Mouse (Mus musculus): Measurements from ENCODE around the gene Gm20708. TPM values are rescaled to one million over a fixed set of nuclear protein-coding genes. Genes with fewer than 3 reads are reported as not detected.

Gene Gm20708
- 1.1 and 1.8 TPM in 2 replicates for polyA plus RNA-seq (2015; fragmentation: Nextera tagmentation; extraction: Ambion mirVana)

- Histone ChIP-seq H3K4me2 (ENCODE audit: low read length) (peak within 1 kb of the TSS; percentile 99), H3K27ac (ENCODE audit: low read depth, low read length) (peak within 1 kb of the TSS; percentile 29; the same call in 1 of the 2 replicates), H3K9ac (ENCODE audit: low read depth, low read length) (peak within 1 kb of the TSS; percentile 77), H3K9me3 (ENCODE audit: control insufficient read depth, low read length) (no peaks in the 10 kb centered on the region), H3K27me3 (replicated peaks; ENCODE audit: control insufficient read depth, insufficient read depth, low read length) (peaks cover 16% of the 10 kb centered on the region), H3K4me1 (ENCODE audit: control insufficient read depth, insufficient read depth, low read depth, low read length) (peaks cover 12% of the 10 kb centered on the region), H3K36me3 (ENCODE audit: control insufficient read depth, insufficient read depth, low read length) (no peaks in the 10 kb centered on the region), H3K4me3 (ENCODE audit: low read length) (peak within 1 kb of the TSS; percentile 69)
- ATAC-seq = peak; percentile 71; the same call in 1 of the 2 replicates
- under 1% methylated on average over 53 of the region's 75 CpGs for WGBS
Measured at GRCm38 (mm10) chr11:117809407-117810311, at the start of gene Gm20708, which contains the start of gene Syngr2. Gene Gm20708 (plus strand): TSS chr11:117809668. Gene Syngr2 (plus strand): TSS chr11:117809668.

- no peak overlapping the region for H3K4me2 ChIP-seq (ENCODE audit: low read length)
- no peaks in the 10 kb centered on the region for H3K4me1 ChIP-seq (ENCODE audit: control insufficient read depth, insufficient read depth, low read depth, low read length)
- no peak overlapping the region for H3K4me3 ChIP-seq (ENCODE audit: low read length)
- ATAC-seq = 0 out of 2 replicates have a peak, but pooled peaks have one; percentile 30
- WGBS = 86% methylated on average over 26 of the region's 26 CpGs
- no peaks in the 10 kb centered on the region for H3K9me3 ChIP-seq (ENCODE audit: control insufficient read depth, low read length)
- H3K27me3 ChIP-seq (replicated peaks; ENCODE audit: control insufficient read depth, insufficient read depth, low read length) = no peaks in the 10 kb centered on the region
- no peak overlapping the region for H3K9ac ChIP-seq (ENCODE audit: low read depth, low read length)
- H3K36me3 ChIP-seq (ENCODE audit: control insufficient read depth, insufficient read depth, low read length) = peaks cover 68% of the 10 kb centered on the region
- no peak overlapping the region for H3K27ac ChIP-seq (ENCODE audit: low read depth, low read length)
Measured at GRCm38 (mm10) chr11:117760374-117761119, 48.9 kb upstream of the Gm20708 start.

GRCm38 (mm10) chr11:117761801-117762200 is 47.7 kb upstream of the Gm20708 start:
- Histone ChIP-seq H3K9ac (ENCODE audit: low read depth, low read length) (no peak overlapping the region), H3K4me3 (ENCODE audit: low read length) (no peak overlapping the region), H3K27ac (ENCODE audit: low read depth, low read length) (no peak overlapping the region), H3K27me3 (replicated peaks; ENCODE audit: control insufficient read depth, insufficient read depth, low read length) (no peaks in the 10 kb centered on the region), H3K9me3 (ENCODE audit: control insufficient read depth, low read length) (no peaks in the 10 kb centered on the region), H3K36me3 (ENCODE audit: control insufficient read depth, insufficient read depth, low read length) (peaks cover 55% of the 10 kb centered on the region), H3K4me1 (ENCODE audit: control insufficient read depth, insufficient read depth, low read depth, low read length) (no peaks in the 10 kb centered on the region), H3K4me2 (ENCODE audit: low read length) (no peak overlapping the region)
- 91% methylated on average over 13 of the region's 13 CpGs for WGBS
- ATAC-seq = no peak

GRCm38 (mm10) chr11:117762246-117762645 is 47.2 kb upstream of the Gm20708 start:
- Histone ChIP-seq H3K9me3 (ENCODE audit: control insufficient read depth, low read length) (no peaks in the 10 kb centered on the region), H3K9ac (ENCODE audit: low read depth, low read length) (no peak overlapping the region), H3K4me3 (ENCODE audit: low read length) (no peak overlapping the region), H3K4me1 (ENCODE audit: control insufficient read depth, insufficient read depth, low read depth, low read length) (no peaks in the 10 kb centered on the region), H3K4me2 (ENCODE audit: low read length) (no peak overlapping the region), H3K27me3 (replicated peaks; ENCODE audit: control insufficient read depth, insufficient read depth, low read length) (no peaks in the 10 kb centered on the region), H3K27ac (ENCODE audit: low read depth, low read length) (no peak overlapping the region), H3K36me3 (ENCODE audit: control insufficient read depth, insufficient read depth, low read length) (peaks cover 52% of the 10 kb centered on the region)
- WGBS = 91% methylated on average over 12 of the region's 12 CpGs
- ATAC-seq = no peak

GRCm38 (mm10) chr11:117764319-117764718 is 45.1 kb upstream of the Gm20708 start:
- no peak overlapping the region for H3K4me3 ChIP-seq (ENCODE audit: low read length)
- no peaks in the 10 kb centered on the region for H3K9me3 ChIP-seq (ENCODE audit: control insufficient read depth, low read length)
- H3K27ac ChIP-seq (ENCODE audit: low read depth, low read length) = no peak overlapping the region
- ATAC-seq = no peak
- H3K4me2 ChIP-seq (ENCODE audit: low read length) = no peak overlapping the region
- H3K36me3 ChIP-seq (ENCODE audit: control insufficient read depth, insufficient read depth, low read length) = peaks cover 36% of the 10 kb centered on the region
- 91% methylated on average over 9 of the region's 9 CpGs for WGBS
- H3K9ac ChIP-seq (ENCODE audit: low read depth, low read length) = no peak overlapping the region
- no peaks in the 10 kb centered on the region for H3K27me3 ChIP-seq (replicated peaks; ENCODE audit: control insufficient read depth, insufficient read depth, low read length)
- no peaks in the 10 kb centered on the region for H3K4me1 ChIP-seq (ENCODE audit: control insufficient read depth, insufficient read depth, low read depth, low read length)

GRCm38 (mm10) chr11:117765361-117765760 is 44.1 kb upstream of the Gm20708 start:
- H3K4me3 ChIP-seq (ENCODE audit: low read length) = no peak overlapping the region
- no peak overlapping the region for H3K9ac ChIP-seq (ENCODE audit: low read depth, low read length)
- H3K27ac ChIP-seq (ENCODE audit: low read depth, low read length) = no peak overlapping the region
- no peaks in the 10 kb centered on the region for H3K27me3 ChIP-seq (replicated peaks; ENCODE audit: control insufficient read depth, insufficient read depth, low read length)
- no peak overlapping the region for H3K4me2 ChIP-seq (ENCODE audit: low read length)
- H3K36me3 ChIP-seq (ENCODE audit: control insufficient read depth, insufficient read depth, low read length) = peaks cover 27% of the 10 kb centered on the region
- WGBS = 94% methylated on average over 5 of the region's 5 CpGs
- peaks cover 5% of the 10 kb centered on the region; the same call in 1 of the 2 replicates for H3K4me1 ChIP-seq (ENCODE audit: control insufficient read depth, insufficient read depth, low read depth, low read length)
- H3K9me3 ChIP-seq (ENCODE audit: control insufficient read depth, low read length) = no peaks in the 10 kb centered on the region
- ATAC-seq = no peak

GRCm38 (mm10) chr11:117766275-117766674 is 43.2 kb upstream of the Gm20708 start:
- Histone ChIP-seq H3K27ac (ENCODE audit: low read depth, low read length) (no peak overlapping the region), H3K4me3 (ENCODE audit: low read length) (no peak overlapping the region), H3K4me1 (ENCODE audit: control insufficient read depth, insufficient read depth, low read depth, low read length) (peaks cover 7% of the 10 kb centered on the region; the same call in 1 of the 2 replicates), H3K27me3 (replicated peaks; ENCODE audit: control insufficient read depth, insufficient read depth, low read length) (no peaks in the 10 kb centered on the region), H3K9ac (ENCODE audit: low read depth, low read length) (no peak overlapping the region), H3K4me2 (ENCODE audit: low read length) (no peak overlapping the region), H3K36me3 (ENCODE audit: control insufficient read depth, insufficient read depth, low read length) (peaks cover 19% of the 10 kb centered on the region), H3K9me3 (ENCODE audit: control insufficient read depth, low read length) (no peaks in the 10 kb centered on the region)
- ATAC-seq = no peak
- WGBS = 85% methylated on average over 3 of the region's 3 CpGs

GRCm38 (mm10) chr11:117768725-117769682 is 40.5 kb upstream of the Gm20708 start:
- 73% methylated on average over 20 of the region's 20 CpGs for WGBS
- Histone ChIP-seq H3K4me3 (ENCODE audit: low read length) (no peak overlapping the region), H3K9me3 (ENCODE audit: control insufficient read depth, low read length) (no peaks in the 10 kb centered on the region), H3K9ac (ENCODE audit: low read depth, low read length) (no peak overlapping the region), H3K27me3 (replicated peaks; ENCODE audit: control insufficient read depth, insufficient read depth, low read length) (no peaks in the 10 kb centered on the region), H3K27ac (ENCODE audit: low read depth, low read length) (no peak overlapping the region), H3K4me1 (ENCODE audit: control insufficient read depth, insufficient read depth, low read depth, low read length) (peaks cover 7% of the 10 kb centered on the region; the same call in 1 of the 2 replicates), H3K36me3 (ENCODE audit: control insufficient read depth, insufficient read depth, low read length) (peaks cover 10% of the 10 kb centered on the region), H3K4me2 (ENCODE audit: low read length) (no peak overlapping the region)
- ATAC-seq = 0 out of 2 replicates have a peak, but pooled peaks have one; percentile 37
